Mouse (Mus musculus): ENCODE data around the gene Ugt1a2.
"Not testable (repeated sequence)": the region's sequence is repeated elsewhere in the genome, so short reads cannot be mapped to it uniquely, and the experiment has no call there.

Gene Ugt1a2

DNA sequence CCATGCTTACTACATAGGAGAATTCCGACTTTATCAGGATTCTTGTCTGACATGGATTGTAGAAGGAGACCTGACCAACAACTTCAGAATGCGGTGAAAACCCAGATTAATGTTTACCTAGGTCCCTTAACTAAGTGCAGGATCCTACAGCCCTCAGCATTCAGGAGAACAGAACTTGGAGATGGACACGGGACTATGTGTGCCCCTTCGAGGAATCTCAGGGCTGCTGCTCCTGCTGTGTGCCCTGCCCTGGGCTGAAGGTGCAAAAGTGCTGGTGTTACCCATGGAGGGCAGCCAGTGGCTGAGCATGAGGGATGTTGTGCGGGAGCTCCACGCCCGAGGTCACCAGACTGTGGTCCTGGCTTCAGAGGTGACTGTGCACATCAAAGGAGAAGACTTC lies at the start of gene Ugt1a2:
Gene Ugt1a2 (plus strand): TSS at position 146 of the 400 bp plus-strand sequence.
- no peak for DNase-seq (ENCODE audit: low spot score)

DNA sequence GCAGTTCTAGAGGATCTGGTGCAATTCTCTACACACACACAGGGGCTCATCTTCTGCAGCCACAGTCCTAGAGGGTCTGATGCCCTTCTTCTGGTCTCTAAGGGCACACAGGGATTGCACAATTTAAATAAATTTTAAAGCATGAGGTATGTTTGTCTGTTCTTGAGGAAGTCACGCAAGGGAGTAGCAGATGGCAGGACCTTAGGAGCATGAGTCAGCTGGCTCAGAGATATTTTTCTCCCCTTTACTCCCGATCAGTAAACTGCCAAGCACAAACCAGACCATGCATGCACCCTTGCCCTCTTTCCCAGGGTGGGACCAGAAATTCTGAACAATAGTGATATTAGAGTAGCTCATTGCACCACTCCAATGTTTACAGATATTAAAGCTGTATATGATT lies 42.0 kb upstream of the Ugt1a2 start:
- DNase-seq (ENCODE audit: low spot score) = no peak

DNA sequence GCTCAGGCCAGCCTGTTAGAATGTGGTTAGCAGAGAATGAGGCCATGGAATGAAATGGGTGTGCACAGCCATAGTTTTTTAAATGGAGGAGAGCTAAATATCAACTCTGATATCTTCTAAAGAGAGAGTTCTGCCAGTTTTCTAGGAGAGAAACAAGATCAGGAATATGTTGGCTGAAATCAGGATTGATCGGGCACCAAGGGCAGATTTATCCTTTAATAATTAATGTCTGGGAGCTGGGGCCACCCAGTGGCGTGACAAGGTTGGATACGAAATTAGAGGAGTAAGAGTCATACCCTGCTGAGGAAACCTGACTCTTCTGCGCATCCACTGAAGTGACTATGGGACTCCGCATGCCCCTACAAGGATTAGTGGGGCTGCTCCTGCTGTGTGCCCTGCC lies 34.7 kb upstream of the Ugt1a2 start, which contains the start of gene Ugt1a5:
Gene Ugt1a5 (plus strand): TSS at position 302 of the 400 bp plus-strand sequence.
- no peak for DNase-seq (ENCODE audit: low spot score)

DNA sequence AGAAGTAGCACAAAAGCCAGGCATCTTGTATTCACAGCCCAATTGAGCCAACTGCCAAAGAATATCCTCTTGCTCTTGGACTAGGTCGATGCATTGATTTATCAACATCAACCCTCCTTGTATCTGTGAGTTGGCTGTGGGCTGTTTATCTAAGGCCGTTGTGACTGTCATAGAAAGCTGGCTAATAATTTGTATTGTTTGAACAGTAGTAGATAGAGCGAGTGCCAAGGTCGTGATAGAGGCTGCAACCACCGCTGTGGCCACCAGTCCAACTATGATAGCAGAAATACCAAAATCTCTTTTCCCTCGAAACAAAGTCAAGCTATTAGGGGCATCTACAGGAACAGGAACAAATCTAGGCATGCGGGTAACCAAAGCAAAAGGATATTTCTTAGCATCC lies 28.2 kb upstream of the Ugt1a2 start:
- not testable (repeated sequence) for DNase-seq (ENCODE audit: low spot score)

DNA sequence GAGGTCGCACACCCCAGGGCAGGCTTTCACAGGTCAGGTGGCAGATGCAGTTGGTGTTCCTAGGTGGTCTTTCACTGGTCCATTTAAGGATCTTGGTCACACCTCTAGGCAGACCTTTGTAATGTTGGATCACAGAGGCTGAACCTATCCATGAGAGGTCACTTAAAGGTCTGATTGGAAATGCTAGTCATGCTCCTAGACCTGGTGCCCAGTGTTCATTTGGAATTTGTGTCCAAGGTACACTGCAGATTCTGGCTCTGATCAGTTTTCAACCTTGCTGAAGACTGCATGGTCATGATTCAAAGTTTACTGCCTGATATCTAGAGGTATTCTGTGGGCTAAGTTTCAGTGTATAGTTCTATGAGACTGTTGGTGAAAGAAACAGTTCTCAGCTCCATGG lies 20.7 kb upstream of the Ugt1a2 start:
- no peak for DNase-seq (ENCODE audit: low spot score)

DNA sequence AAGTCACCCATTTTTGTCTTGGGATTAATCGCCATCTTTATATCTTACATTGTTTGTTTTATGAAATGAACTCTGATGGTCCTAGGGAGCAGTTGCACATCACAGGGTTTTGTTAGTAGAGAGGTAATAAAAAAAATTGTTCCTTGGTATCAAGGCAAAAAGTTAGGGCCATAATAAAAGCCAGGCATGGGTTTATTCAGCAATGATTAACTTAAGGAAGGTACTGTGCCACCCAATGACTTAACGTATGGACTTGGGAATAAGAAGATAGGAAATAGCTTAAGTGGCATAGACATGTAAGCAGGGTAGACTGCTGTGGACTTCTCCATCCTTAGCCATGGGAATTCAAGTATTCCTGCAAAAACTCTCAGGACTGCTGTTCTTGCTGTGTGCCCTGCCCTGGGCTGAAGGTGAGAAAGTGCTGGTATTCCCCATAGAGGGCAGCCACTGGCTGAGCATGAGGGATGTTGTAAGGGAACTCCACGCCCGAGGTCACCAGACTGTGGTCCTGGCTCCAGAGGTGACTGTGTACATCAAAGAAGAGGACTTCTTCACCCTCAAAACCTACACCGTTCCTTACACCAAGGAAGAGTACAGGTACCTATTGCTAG lies 14.0 kb upstream of the Ugt1a2 start:
- DNase-seq (ENCODE audit: low spot score) = no peak

DNA sequence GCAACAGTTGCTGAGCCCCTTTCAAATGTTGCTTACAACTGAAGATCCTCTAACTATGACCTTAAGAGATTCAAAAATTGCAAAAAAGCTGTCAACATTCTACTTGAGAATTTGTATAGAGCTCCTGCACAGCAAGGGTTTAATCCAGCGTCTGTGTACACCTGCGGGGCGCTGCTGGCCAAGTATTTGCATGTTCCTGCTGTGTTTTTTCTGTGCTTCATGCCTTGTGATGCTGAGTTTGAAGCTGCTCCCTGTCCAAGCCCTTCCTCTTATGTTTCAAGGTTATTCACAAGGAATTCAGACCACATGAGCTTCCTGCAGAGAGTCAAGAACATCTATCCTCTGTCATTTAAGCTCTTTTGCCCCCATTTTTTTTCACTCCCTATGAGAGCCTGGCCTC lies 8.3 kb upstream of the Ugt1a2 start:
- DNase-seq (ENCODE audit: low spot score) = no peak

DNA sequence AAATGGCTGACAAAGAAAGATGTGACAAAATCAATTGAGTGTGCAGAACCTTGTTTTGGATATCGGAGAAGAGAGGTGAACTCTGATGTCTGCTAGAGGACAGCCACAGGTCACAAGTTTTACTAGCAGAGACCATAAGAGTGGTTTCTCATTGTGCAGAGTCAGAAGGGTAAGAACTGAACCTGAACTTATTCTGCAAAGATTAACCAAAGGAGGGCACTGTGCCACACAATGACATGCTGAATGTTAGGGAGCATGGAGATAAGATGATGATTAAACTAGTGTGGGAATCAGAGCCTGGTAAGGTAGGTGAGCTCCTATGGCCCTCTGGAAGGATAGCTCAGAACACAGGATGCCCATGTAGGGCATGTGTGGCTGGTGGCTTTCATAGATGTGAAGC lies 4.7 kb upstream of the Ugt1a2 start:
- DNase-seq (ENCODE audit: low spot score) = no peak

DNA sequence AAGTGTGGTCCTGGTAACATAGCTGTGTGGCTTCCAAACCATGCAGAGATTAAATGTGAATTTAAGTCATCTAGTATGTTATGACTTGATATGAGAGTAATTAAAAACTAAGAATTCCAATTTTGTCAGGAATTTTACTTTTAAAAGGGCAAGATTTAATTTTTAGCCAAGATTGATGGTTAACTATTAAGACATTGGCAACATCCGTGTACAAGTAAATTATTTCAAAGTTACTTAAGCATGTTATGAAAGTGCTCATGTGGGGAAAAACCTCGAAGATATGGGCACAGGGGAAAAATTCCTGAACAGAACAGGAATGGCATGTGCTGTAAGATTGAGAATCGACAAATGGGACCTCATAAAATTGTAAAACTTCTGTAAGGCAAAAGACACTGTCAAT lies 3.0 kb upstream of the Ugt1a2 start:
- no peak for DNase-seq (ENCODE audit: low spot score)

DNA sequence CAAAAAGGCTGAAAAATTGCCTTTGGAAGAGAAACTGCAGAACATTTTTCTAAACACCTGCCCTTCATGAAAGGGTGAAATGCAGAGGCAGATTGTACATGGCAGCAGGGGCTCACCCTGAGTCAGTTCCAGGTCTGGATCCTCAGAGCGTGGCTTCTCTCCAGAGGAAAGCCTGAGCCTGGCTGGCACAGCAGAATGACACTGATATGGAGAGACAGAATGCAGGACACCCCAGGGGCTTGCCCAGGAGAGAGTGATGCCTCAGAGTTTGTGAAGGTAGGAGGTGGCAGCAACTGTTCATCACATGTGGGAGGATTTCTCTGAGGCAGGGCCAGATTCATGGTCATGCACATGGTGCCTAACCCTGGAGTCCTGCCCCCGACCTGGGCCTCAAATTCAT lies 405 bp upstream of the Ugt1a2 start:
- no peak for DNase-seq (ENCODE audit: low spot score)

DNA sequence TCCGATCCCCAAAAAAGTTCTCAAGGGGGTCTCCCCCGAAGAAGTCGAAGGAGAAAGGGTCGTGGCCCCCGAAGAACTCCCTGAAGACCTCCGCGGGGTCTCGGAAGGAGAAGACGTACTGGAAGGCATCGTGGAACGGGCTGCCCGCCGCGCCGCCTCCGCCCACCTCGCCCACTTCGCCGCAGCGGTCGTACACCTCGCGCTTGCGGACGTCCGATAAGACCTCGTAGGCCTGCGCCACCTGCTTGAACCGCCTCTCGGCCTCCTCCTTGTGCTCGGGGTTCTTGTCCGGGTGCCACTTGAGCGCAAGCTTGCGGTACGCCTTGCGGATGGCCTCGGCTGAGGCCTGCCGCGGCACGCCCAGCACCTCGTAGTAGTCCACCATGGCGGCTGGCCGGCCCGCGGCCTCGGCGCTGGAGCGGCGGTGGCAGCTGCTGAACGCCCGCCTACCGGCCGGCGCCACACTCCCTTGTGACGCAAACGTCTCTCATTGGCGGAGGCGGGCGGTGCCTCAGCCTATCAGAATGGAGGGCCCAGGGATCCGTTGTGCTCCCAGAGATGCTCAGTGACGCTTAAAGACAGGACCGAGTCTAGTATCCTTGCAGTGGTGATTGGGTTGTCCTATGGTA lies 5.0 kb downstream of the Ugt1a2 start, which contains the start of gene Dnajb3:
Gene Dnajb3 (minus strand): TSS at position 489 of the 629 bp plus-strand sequence.
- DNase-seq (ENCODE audit: low spot score) = no peak

DNA sequence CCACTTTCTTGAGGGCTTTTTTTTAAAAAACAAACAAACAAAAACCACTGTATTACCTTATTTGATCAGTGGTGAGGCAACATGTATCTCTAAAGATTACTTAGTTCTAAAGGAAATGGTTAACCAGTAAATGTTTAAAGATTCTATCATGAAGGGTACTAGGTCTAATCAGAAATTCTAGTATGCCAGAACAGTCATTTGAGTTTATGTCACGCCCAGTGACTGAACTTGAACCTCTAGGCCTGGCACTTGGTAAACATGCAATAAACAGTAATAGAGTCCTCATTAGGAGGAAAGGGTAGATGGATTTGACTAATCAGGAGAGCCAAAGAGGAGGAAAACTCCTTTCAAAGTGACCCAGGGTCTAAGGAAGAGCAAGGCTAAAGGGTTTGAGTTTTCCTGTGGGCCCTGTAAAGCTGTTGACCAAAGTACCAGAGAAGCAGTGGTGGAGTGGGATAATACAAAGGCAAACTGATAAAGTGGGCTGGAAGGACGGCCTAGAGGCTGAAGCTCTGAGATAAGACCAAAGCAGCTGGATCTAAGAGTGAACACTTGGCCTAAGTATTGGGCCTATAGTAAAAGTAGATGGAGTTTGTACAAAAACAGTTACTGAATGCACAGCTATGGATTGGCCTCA lies 6.6 kb downstream of the Ugt1a2 start:
- no peak for DNase-seq (ENCODE audit: low spot score)

DNA sequence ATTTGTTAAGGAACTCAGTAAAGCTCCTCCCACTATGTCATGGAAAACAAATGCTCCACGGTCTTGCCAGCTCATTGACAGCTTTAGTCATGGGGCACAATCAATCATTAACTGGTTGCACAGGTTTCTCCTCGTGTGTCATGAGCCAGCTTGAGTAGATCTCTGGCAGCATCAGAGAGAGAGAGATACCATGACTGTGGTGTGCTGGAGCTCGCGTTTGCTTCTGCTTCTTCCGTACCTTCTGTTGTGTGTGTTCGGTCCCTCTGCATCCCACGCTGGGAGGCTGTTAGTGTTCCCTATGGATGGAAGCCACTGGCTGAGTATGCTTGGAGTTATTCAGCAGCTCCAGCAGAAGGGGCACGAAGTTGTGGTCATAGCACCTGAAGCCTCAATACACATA lies 11.4 kb downstream of the Ugt1a2 start, which contains the start of gene Ugt1a1:
Gene Ugt1a1 (plus strand): TSS at position 148 of the 400 bp plus-strand sequence.
- DNase-seq (ENCODE audit: low spot score) = peak; percentile 28

DNA sequence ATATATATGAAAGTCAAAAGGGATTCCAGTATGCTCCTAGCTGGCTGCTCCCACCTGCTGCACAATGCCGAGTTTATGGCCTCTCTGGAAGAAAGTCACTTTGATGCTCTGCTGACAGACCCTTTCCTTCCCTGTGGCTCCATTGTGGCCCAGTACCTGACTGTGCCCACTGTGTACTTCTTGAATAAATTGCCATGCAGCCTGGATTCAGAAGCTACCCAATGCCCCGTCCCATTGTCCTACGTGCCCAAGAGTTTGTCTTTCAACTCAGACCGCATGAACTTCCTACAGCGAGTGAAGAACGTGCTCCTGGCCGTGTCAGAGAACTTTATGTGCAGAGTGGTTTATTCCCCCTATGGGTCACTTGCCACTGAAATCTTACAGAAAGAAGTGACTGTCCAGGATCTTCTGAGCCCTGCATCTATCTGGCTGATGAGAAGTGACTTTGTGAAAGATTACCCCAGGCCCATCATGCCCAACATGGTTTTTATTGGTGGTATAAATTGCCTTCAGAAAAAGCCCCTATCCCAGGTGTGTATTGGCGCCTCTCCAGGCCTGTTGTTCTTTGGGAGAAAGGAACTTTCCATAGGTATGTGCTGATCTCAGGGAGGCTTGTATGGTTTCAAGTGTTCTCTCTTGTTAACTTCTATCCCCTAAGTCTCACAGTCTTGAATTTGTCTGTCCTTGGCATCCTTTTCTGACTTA lies 12.1 kb downstream of the Ugt1a2 start:
- no peak for DNase-seq (ENCODE audit: low spot score)

DNA sequence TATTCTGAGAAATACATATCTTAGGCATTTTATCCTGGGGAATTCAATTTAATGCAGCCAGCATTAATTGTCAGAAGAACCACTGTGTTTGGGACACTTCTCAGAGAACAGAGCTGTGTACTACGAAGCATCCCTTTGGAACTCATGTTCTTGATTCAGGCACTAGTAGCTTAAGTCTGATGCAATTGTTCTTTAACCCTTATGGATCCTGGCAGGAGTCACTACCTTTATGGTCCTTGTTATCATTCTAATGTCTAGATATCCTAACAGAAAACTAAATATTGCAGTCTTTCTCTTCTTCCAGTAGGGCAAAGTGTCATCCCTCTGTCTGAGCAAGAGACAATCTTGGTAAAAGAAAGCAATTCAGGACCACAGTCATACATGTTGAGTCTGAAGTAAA lies 12.7 kb downstream of the Ugt1a2 start:
- no peak for DNase-seq (ENCODE audit: low spot score)

DNA sequence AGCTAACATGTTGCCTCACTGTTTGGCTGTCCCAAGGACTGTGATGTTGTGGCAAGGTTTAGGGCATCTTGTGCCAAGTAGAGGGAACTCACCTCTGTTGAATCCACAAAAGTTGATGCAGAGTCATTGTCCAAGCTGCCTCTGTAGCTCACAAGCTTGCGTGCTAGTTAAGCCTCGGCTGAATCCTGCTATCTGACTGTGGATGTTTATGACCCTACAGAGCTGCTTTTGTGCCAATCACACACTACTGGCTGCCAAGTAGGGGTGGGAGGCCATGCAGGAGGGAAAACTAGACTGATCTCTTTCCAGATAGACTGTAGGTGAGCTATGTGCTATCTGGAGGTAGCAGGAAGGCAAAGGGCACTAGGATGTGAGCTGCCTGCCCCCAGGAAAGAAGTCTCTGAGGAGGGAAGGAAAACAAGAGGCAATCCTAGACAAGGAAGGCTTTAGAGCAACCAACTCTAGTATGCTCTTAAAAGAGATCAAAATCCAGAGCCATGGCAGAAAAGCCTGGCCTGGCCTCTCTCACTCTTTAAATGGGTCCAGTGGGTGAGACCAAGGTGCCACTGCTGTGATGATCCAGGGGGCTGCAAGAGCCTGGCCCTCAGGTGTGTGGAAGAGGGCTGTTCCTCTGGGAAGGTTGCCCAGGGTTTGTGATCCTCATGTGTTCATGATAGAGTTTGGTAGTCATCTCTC lies 13.5 kb downstream of the Ugt1a2 start:
- DNase-seq (ENCODE audit: low spot score) = peak; percentile 52

DNA sequence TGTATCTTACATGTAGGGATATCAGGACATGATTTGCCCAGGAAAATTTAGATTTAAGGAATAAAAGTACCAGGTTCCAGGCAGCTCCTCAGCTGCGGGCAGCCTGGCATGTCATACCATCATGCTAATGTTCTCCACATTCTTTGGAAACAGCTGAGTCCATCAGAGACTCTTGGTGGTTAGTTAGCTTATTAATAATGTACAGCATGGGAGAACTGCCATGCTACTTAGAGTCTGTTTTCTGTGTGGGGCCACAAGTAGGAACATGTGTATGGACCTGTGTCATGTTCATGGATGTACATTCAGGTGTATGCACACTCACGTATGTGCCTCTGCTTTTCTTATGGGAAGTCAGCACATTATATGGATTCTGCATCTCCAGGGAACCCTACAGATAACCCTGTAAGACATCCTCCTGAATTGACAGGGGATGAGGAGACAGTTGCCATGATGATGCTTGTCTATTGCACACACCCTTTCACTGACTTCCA lies 14.1 kb downstream of the Ugt1a2 start:
- no peak for DNase-seq (ENCODE audit: low spot score)

DNA sequence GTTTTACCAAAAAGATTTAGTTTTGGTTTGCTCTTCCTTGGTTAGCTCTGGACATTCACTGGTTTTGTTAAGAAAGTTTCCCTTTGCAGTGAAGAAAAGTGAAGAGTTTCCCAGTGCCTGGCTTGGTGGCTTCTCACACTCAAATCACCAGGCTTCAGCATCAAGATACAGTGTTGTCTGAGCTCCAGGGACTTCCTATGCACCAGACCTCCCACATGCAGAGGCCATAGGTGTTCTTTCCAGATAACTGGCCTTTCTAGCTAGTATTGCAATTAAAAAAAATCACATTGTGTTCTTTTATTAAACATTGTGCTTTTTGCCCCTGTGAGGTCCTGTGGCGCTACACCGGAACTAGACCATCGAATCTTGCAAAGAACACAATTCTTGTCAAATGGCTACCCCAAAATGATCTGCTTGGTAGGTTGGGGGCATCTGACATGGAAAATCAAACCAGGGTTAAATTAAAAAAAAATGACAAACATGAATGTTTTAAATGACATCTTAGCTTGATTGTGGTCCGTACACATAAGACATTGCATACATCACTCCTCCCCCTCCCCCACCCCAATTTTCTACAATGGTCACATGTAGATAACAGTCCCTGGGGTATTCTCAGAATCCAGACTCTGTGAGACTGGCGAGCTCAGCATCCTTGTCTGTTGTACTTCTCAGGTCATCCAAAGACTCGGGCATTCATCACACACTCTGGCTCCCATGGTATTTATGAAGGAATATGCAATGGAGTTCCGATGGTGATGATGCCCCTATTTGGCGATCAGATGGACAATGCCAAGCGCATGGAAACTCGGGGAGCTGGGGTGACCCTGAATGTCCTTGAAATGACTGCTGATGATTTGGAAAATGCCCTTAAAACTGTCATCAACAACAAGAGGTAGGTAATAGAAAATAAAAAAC lies 15.3 kb downstream of the Ugt1a2 start:
- no peak for DNase-seq (ENCODE audit: low spot score)

DNA sequence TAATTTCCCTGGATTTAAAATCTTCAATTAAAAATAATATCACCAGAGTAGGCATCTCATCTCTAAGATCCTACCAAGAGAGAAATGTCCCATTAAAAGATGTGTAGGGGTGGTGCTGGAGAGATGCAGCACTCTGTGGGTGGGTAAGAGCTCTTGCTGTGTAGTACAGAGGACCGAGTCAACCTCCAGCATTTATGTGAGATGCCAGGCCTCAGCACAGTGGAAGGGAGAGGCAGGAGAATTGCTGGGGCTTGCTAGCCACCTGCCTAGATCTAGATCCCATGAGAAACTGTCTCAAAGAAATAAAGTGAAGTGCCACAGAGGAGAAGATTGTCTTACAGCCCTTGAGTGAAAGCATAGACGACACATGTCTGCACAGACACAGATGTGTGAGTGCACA lies 16.1 kb downstream of the Ugt1a2 start:
- no peak for DNase-seq (ENCODE audit: low spot score)

DNA sequence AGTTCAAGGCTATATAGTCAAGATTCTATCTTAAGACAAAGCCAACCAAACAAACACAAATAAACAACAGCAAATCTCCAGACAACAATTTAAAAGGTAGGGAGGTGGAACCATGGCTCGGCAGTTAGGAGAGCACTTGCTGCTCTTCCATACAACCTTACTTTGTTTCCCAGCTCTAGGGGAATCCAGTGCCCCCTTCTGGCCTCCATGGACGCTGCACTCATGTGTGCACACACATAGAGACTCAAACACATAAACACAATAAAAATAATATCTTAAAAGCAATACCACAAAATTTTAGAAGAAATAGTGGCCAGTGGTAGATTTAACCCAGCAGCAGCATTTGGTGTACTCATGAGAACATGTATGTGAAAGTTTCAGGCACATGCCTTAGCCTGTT lies 16.7 kb downstream of the Ugt1a2 start:
- no peak for DNase-seq (ENCODE audit: low spot score)

DNA sequence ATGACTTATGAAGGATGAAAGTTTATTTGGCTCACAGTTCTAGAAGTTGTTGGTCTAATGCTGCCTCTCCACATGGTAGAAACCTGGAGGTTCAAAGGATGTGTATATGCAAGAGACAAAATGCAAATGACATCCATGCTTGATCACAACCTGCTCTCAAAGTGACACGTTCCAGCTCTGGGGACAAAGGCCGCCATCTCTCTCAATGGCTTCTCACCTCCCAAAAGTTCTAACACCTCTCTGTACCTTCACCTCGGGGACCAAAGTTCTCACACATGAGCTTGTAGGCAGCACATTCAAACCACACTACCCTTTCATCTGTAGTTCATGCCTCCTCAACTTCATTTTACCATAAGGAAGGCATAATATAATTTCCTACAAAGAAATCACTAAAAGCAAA lies 17.2 kb downstream of the Ugt1a2 start:
- no peak for DNase-seq (ENCODE audit: low spot score)

Measured in ovary, adult 18-20 months (tissue).